In genomic region chr4:34725710-34726109, GRCm38 (mm10) we compare ENCODE assay signal across 32 mouse cellular contexts. TPM values are rescaled to one million over a fixed set of nuclear protein-coding genes. Genes with fewer than 3 reads are reported as not detected.
"Had no signal": no experiment of that assay in that cellular context is flagged by ENCODE, and none has a peak within 500 bp of the region (broad histone marks: within the 10 kb centered on the region; RNA-seq: fewer than 3 reads in every experiment).

No protein-coding gene starts in this region.

RNA-seq across cellular contexts. Expression of gene Cfap206, which starts 4.3 kb away (rescaled TPM):
- total RNA-seq: common myeloid progenitor, adult 5-6 weeks; gastrocnemius, adult 18-20 months; gastrocnemius, adult 2 months; gastrocnemius, adult 8-10 months; gastrocnemius, postnatal 10 days; gastrocnemius, postnatal 14 days; gastrocnemius, postnatal 25 days; gastrocnemius, postnatal 36 days; gastrocnemius, postnatal 4 days; granulocyte monocyte progenitor cell, adult 5-6 weeks had no signal

RNA-seq across cellular contexts. Expression of gene Gm136, which starts 30.4 kb away (rescaled TPM):
- total RNA-seq: common myeloid progenitor, adult 5-6 weeks; forebrain, postnatal 0 days; gastrocnemius, adult 18-20 months; gastrocnemius, adult 2 months; gastrocnemius, adult 8-10 months; gastrocnemius, postnatal 10 days; gastrocnemius, postnatal 14 days; gastrocnemius, postnatal 25 days; gastrocnemius, postnatal 36 days; gastrocnemius, postnatal 4 days; granulocyte monocyte progenitor cell, adult 5-6 weeks; heart, adult 18-20 months; heart, adult 2 months; heart, adult 8-10 months had no signal
- polyA plus RNA-seq: cortical plate, adult 2 months; embryonic facial prominence, embryonic 10.5 days; embryonic facial prominence, embryonic 11.5 days; embryonic facial prominence, embryonic 12.5 days; embryonic facial prominence, embryonic 13.5 days; embryonic facial prominence, embryonic 14.5 days; embryonic facial prominence, embryonic 15.5 days; erythroblast, embryonic 14.5 days; forebrain, embryonic 10.5 days; forebrain, embryonic 11.5 days; forebrain, embryonic 12.5 days; forebrain, embryonic 13.5 days; forebrain, embryonic 14.5 days; forebrain, embryonic 15.5 days; forebrain, embryonic 16.5 days; frontal cortex, adult 2 months; gonadal fat pad, adult 2 months; heart, adult 2 months; heart, embryonic 10.5 days had no signal
